Mouse (Mus musculus) liver, embryonic 12.5 days (tissue): ENCODE measurements around the gene Zfyve21. TPM values are rescaled to one million over a fixed set of nuclear protein-coding genes. Genes with fewer than 3 reads are reported as not detected.

Experiments
- ATAC-seq: fragments of 200-750 bp; cut with Nextera tagmentation; 2 replicates; pipeline ENCODE4 v1.8.0; 2017; ENCODE audit warnings: moderate number of reproducible peaks, mild to moderate bottlenecking, moderate library complexity
- H3K27ac ChIP-seq: fragments of 300-500 bp; sonication (generic); 2 replicates; pipeline ENCODE4 v1.5.1; 2016; ENCODE audit warnings: mild to moderate bottlenecking
- H3K27me3 ChIP-seq: fragments of 300-500 bp; sonication (generic); replicated peaks from 2 replicates; pipeline ENCODE4 v1.6.1; 2016; ENCODE audit warnings: mild to moderate bottlenecking, moderate library complexity
- H3K36me3 ChIP-seq: fragments of 300-500 bp; sonication (generic); 2 replicates; pipeline ENCODE4 v1.6.1; 2016; ENCODE audit warnings: mild to moderate bottlenecking, moderate library complexity
- H3K4me1 ChIP-seq: fragments of 300-500 bp; sonication (generic); 2 replicates; pipeline ENCODE4 v1.6.1; 2016
- H3K4me2 ChIP-seq: fragments of 300-500 bp; sonication (generic); 2 replicates; pipeline ENCODE4 v1.6.1; 2016; ENCODE audit warnings: mild to moderate bottlenecking, moderate library complexity
- H3K4me3 ChIP-seq: fragments of 300-500 bp; sonication (generic); 2 replicates; pipeline ENCODE4 v1.5.1; 2016; ENCODE audit warnings: mild to moderate bottlenecking, moderate library complexity
- H3K9ac ChIP-seq: fragments of 300-500 bp; sonication (generic); 2 replicates; pipeline ENCODE4 v1.6.1; 2016; ENCODE audit warnings: mild to moderate bottlenecking, moderate library complexity
- H3K9me3 ChIP-seq: fragments of 300-500 bp; sonication (generic); replicated peaks from 2 replicates; pipeline ENCODE4 v1.6.1; 2016; ENCODE audit warnings: mild to moderate bottlenecking, moderate library complexity
- WGBS: fragments of 180-500 bp; shearing (Covaris S2); methylation state at CpG from one replicate; pipeline ENCODE4 v1.1.7; 2016; ENCODE audit not compliant: insufficient replicate concordance; 5-methylcytosine and 5-hydroxymethylcytosine counted together
- polyA plus RNA-seq: library from polyadenylated mRNA; unstranded; fragments of >200 nt; fragmentation: Nextera tagmentation; extraction: Ambion mirVana; gene quantifications from 2 replicates; pipeline ENCODE4 v1.2.1, GENCODE M21; 2016

Zfyve21 gene
- polyA plus RNA-seq, 1 experiment from 2014 or later: 61.9 TPM

GRCm38 (mm10) chr12:111827556-111827955 is 13.6 kb downstream of the Zfyve21 start:
- H3K27ac ChIP-seq: no peak overlapping the region
- H3K9ac ChIP-seq: no peak overlapping the region
- peaks cover 100% of the 10 kb centered on the region for H3K36me3 ChIP-seq
- H3K9me3 ChIP-seq: no peaks in the 10 kb centered on the region
- no peak for ATAC-seq
- WGBS: 88% methylated on average over 12 of the region's 12 CpGs
- H3K4me2 ChIP-seq: no peak overlapping the region
- peaks cover 36% of the 10 kb centered on the region for H3K4me1 ChIP-seq
- H3K4me3 ChIP-seq: no peak overlapping the region
- no peaks in the 10 kb centered on the region for H3K27me3 ChIP-seq

DNA sequence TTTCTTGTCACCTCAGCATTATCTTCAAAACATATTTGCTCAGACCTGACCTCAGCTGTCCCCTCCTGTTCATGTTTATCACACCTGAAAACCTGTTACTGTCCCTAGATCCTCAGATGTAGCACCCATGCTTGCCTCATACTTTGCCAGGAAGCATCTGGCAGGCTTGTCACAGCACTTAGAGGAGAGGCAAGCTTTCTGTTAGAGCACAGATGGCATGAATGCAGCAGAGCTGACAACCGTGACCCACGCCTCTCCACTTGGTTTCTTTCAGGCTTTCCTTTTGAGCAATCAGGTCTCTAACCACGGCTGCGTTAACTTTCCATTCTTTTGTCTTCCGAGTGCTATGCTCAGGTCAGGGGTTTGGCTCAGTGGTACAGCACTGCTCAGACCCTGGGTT is 15.5 kb downstream of the Zfyve21 start:
- Histone ChIP-seq H3K4me2 (no peak overlapping the region), H3K4me3 (no peak overlapping the region), H3K27ac (peak overlapping the region; percentile 36), H3K9ac (no peak overlapping the region), H3K27me3 (no peaks in the 10 kb centered on the region), H3K36me3 (peaks cover 100% of the 10 kb centered on the region), H3K4me1 (peaks cover 52% of the 10 kb centered on the region), H3K9me3 (no peaks in the 10 kb centered on the region)
- no peak for ATAC-seq
- WGBS: 85% methylated on average over 5 of the region's 5 CpGs

DNA sequence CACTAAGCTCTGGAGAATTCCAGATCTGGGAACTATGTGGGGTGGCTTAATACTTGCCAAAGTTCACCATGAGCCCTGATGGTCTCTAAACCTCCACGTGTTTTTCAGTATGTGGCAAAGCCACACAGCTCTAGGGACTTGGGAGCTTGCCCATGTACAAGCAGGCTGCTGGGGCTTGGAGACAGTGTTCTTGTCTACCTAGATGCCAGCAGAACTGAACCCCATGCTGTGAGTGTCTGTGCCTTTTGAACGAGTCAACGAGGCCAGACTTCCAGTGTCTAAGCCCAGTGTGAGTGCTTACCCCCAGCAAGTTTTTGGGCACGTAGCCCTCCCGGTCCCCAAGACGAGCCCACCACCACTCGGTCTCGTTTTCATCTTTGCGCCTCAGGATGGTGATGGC is 16.0 kb downstream of the Zfyve21 start:
- Histone ChIP-seq H3K27ac (peak overlapping the region; percentile 36), H3K4me1 (peaks cover 53% of the 10 kb centered on the region), H3K36me3 (peaks cover 100% of the 10 kb centered on the region), H3K9me3 (no peaks in the 10 kb centered on the region), H3K27me3 (no peaks in the 10 kb centered on the region), H3K9ac (no peak overlapping the region), H3K4me3 (no peak overlapping the region), H3K4me2 (no peak overlapping the region)
- no peak for ATAC-seq
- 87% methylated on average over 9 of the region's 9 CpGs for WGBS

DNA sequence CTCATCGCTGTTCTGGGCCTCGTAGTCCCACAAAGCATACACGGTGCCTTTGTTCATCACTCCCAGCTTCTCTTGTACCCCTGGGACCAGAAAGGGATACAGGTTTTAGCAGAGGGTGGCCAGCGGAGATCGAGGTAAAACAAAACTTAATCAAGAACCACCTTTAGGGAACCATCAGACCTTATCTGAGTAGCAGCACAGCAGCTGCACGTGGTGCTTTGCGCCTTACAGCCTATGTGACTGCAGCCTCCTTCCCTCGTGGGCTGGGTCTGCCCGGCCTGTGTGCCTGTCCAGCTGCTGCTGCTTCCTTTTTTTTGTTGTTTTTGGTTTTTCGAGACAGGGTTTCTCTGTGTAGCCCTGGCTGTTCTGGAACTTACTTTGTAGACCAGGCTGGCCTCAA is 16.4 kb downstream of the Zfyve21 start:
- Histone ChIP-seq H3K27me3 (no peaks in the 10 kb centered on the region), H3K4me2 (no peak overlapping the region), H3K4me3 (no peak overlapping the region), H3K9ac (no peak overlapping the region), H3K9me3 (no peaks in the 10 kb centered on the region), H3K36me3 (peaks cover 100% of the 10 kb centered on the region), H3K27ac (peak overlapping the region; percentile 36; the same call in 1 of the 2 replicates), H3K4me1 (peaks cover 53% of the 10 kb centered on the region)
- ATAC-seq: peak; percentile 42
- 55% methylated on average over 10 of the region's 10 CpGs for WGBS

- Histone ChIP-seq H3K9ac (peak overlapping the region; percentile 50; the same call in 1 of the 2 replicates), H3K9me3 (no peaks in the 10 kb centered on the region), H3K36me3 (peaks cover 98% of the 10 kb centered on the region), H3K4me3 (no peak overlapping the region), H3K27ac (peak overlapping the region; percentile 87), H3K4me1 (peaks cover 53% of the 10 kb centered on the region), H3K4me2 (peak overlapping the region; percentile 56), H3K27me3 (no peaks in the 10 kb centered on the region)
- 61% methylated on average over 5 of the region's 5 CpGs for WGBS
- ATAC-seq: peak; percentile 52
These were observed 18.7 kb downstream of the Zfyve21 start for GRCm38 (mm10) chr12:111832643-111833042.

GRCm38 (mm10) chr12:111833457-111833856 is 19.5 kb downstream of the Zfyve21 start:
- peak overlapping the region; percentile 27 for H3K4me3 ChIP-seq
- peak overlapping the region; percentile 87 for H3K27ac ChIP-seq
- H3K4me2 ChIP-seq: peak overlapping the region; percentile 56
- H3K27me3 ChIP-seq: no peaks in the 10 kb centered on the region
- peaks cover 53% of the 10 kb centered on the region for H3K4me1 ChIP-seq
- no peaks in the 10 kb centered on the region for H3K9me3 ChIP-seq
- H3K9ac ChIP-seq: peak overlapping the region; percentile 50
- ATAC-seq: peak; percentile 93
- WGBS: 39% methylated on average over 10 of the region's 10 CpGs
- H3K36me3 ChIP-seq: peaks cover 98% of the 10 kb centered on the region

DNA sequence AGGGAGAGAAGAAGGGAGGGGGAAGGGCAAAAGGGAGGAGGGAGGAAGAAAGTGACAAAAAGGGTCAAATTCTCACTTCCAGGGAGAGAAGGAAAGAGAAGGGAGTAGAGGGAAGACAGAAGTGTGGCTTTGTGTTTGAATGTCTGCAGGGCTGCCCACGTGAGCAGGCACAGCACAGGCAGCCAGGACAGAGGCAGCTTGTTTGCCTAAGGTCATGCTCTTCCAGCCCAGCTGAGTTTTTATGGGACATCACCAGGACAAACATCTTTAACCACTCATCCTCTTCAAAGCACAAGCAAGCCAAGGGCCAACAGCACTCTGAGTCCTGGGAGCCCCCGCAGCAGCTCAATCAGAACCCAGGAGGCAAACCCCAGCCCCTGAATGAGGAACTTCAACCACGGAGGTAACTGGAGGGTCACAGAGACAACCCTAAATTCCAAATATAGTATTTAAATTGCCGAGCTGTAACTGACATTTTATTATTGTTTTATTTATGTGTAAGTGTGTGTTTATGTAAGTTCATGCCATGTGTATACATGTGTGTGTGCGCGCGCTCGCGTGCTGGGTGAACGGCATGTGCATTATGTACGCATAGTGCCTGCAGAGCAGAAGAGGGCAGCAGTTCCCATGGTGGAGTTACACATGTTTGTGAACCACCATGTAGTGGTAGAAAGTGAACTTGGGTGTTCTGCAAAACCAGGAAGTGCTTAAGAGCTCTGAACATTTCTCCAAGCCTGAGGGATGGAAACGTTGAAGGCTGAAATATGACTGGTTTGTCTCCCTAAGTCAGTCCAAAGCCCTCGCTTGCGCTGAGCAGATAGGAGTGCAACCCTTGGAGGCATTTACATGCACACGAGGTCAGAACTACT is 28.8 kb downstream of the Zfyve21 start:
- no peaks in the 10 kb centered on the region for H3K9me3 ChIP-seq
- no peak overlapping the region for H3K4me2 ChIP-seq
- H3K4me1 ChIP-seq: peaks cover 15% of the 10 kb centered on the region
- H3K27me3 ChIP-seq: no peaks in the 10 kb centered on the region
- H3K27ac ChIP-seq: no peak overlapping the region
- 0 out of 2 replicates have a peak, but pooled peaks have one; percentile 41 for ATAC-seq
- WGBS: 76% methylated on average over 15 of the region's 15 CpGs
- H3K4me3 ChIP-seq: no peak overlapping the region
- H3K36me3 ChIP-seq: peaks cover 42% of the 10 kb centered on the region
- H3K9ac ChIP-seq: no peak overlapping the region

DNA sequence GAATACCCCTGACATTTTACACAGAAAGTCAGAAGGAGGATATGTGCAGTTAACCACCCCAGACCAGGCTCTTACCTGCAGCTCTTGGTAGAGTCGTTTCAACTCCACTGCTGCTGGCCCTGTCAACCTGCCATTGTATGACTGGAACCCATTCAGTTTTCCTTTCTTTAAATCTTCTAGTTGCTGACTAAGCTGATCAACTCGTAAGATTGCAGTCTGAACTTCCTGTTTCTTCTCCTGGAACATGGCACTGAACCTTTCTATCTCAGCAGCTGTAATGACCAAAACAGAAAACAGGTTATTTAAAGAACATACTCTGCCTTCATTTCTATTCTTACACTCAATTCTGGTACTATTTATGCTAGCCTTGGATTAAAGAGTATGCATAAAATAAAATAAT is 29.5 kb downstream of the Zfyve21 start:
- 25% methylated on average over 2 of the region's 2 CpGs for WGBS
- Histone ChIP-seq H3K4me3 (no peak overlapping the region), H3K9ac (no peak overlapping the region), H3K27ac (no peak overlapping the region), H3K27me3 (no peaks in the 10 kb centered on the region), H3K36me3 (peaks cover 36% of the 10 kb centered on the region), H3K4me2 (no peak overlapping the region), H3K4me1 (peaks cover 20% of the 10 kb centered on the region), H3K9me3 (no peaks in the 10 kb centered on the region)
- ATAC-seq: no peak

DNA sequence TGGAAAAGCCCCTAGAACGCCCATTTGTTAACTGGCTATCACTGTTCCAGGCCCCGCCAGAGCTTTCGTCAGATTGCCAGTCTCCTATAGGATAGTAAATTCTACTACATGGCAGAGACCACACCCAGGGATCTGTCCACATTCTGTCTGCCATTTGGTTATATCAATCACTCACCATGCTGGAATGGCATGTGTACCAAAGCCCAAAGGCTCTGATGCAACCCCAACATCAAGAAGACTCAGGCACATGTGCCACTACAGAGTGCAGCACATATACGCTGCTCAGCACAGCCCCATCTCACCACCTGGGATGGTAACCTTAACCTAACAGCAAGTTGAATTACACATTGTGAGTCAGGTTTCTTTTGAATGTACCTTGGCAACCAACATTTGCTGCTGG is 32.0 kb downstream of the Zfyve21 start:
- ATAC-seq: no peak
- no peak overlapping the region for H3K9ac ChIP-seq
- H3K27me3 ChIP-seq: no peaks in the 10 kb centered on the region
- 84% methylated on average over 4 of the region's 4 CpGs for WGBS
- H3K4me2 ChIP-seq: no peak overlapping the region
- H3K4me3 ChIP-seq: no peak overlapping the region
- H3K36me3 ChIP-seq: peaks cover 16% of the 10 kb centered on the region
- H3K4me1 ChIP-seq: peaks cover 22% of the 10 kb centered on the region
- no peaks in the 10 kb centered on the region for H3K9me3 ChIP-seq
- H3K27ac ChIP-seq: no peak overlapping the region

GRCm38 (mm10) chr12:111846815-111847214 is 32.8 kb downstream of the Zfyve21 start:
- no peak for ATAC-seq
- H3K36me3 ChIP-seq: peaks cover 13% of the 10 kb centered on the region
- no peak overlapping the region for H3K4me2 ChIP-seq
- H3K4me3 ChIP-seq: no peak overlapping the region
- H3K27ac ChIP-seq: no peak overlapping the region
- H3K9ac ChIP-seq: no peak overlapping the region
- H3K4me1 ChIP-seq: peaks cover 22% of the 10 kb centered on the region
- no peaks in the 10 kb centered on the region for H3K27me3 ChIP-seq
- no peaks in the 10 kb centered on the region for H3K9me3 ChIP-seq
- WGBS: 82% methylated on average over 10 of the region's 10 CpGs

GRCm38 (mm10) chr12:111848300-111848798 is 34.4 kb downstream of the Zfyve21 start:
- Histone ChIP-seq H3K27ac (0 out of 2 replicates have a peak overlapping the region, but pooled peaks have one; percentile 11), H3K4me2 (no peak overlapping the region), H3K9ac (no peak overlapping the region), H3K4me1 (peaks cover 10% of the 10 kb centered on the region; the same call in 1 of the 2 replicates), H3K36me3 (peaks cover 5% of the 10 kb centered on the region; the same call in 1 of the 2 replicates), H3K4me3 (no peak overlapping the region), H3K9me3 (no peaks in the 10 kb centered on the region), H3K27me3 (no peaks in the 10 kb centered on the region)
- WGBS: 74% methylated on average over 9 of the region's 9 CpGs
- ATAC-seq: 0 out of 2 replicates have a peak, but pooled peaks have one; percentile 32

- Histone ChIP-seq H3K4me3 (no peak overlapping the region), H3K9me3 (no peaks in the 10 kb centered on the region), H3K4me2 (no peak overlapping the region), H3K36me3 (peaks cover 8% of the 10 kb centered on the region; the same call in 1 of the 2 replicates), H3K27me3 (no peaks in the 10 kb centered on the region), H3K9ac (no peak overlapping the region), H3K4me1 (peaks cover 10% of the 10 kb centered on the region; the same call in 1 of the 2 replicates), H3K27ac (no peak overlapping the region)
- no peak for ATAC-seq
- 62% methylated on average over 2 of the region's 2 CpGs for WGBS
These were observed 37.3 kb downstream of the Zfyve21 start for GRCm38 (mm10) chr12:111851235-111851634.
